Mouse (Mus musculus): ENCODE measurements around the gene Hrc. TPM values are rescaled to one million over a fixed set of nuclear protein-coding genes. Genes with fewer than 3 reads are reported as not detected.
A peak's percentile ranks its signal among the peaks of the same experiment; 100 is the strongest.

Hrc gene
- polyA plus RNA-seq (2015; fragmentation: Nextera tagmentation; extraction: Ambion mirVana), result 1.8 and 2.0 TPM in 2 replicates

DNA sequence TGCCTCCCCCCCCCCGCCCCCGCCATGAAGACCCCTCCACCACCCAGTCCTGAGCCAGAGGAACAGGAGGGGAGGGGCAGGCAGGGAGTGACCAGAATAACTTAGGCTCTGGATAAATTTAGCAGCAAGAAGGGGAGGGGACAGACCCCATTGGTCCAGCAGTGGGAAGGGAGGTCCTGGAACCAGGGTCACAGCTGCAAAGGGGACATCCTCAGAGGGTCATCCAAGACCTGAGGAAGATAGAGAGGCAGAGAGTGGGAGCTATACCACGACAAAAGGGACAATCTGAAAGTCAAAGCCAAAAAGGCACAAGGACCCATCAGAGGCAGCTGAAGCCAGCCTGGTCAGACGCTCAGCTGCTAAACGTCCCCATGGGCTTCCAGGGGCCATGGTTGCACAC lies at the start of gene Hrc:
Hrc (plus strand) TSS at position 235 of the 400 bp plus-strand sequence.
- Histone ChIP-seq H3K27ac (ENCODE audit: low read length) (peak within 1 kb of the TSS; percentile 37), H3K4me3 (ENCODE audit: low read length) (0 out of 2 replicates have a peak within 1 kb of the TSS, but pooled peaks have one; percentile 63), H3K9me3 (ENCODE audit: control insufficient read depth, low read length) (no peaks in the 10 kb centered on the region), H3K27me3 (ENCODE audit: control insufficient read depth, insufficient read depth, low read depth, low read length) (peaks cover 2% of the 10 kb centered on the region; the same call in 1 of the 2 replicates), H3K36me3 (ENCODE audit: control insufficient read depth, insufficient read depth, low read length) (no peaks in the 10 kb centered on the region), H3K4me2 (ENCODE audit: low read depth, low read length) (peak within 1 kb of the TSS; percentile 78), H3K9ac (ENCODE audit: low read length) (peak within 1 kb of the TSS; percentile 33; the same call in 1 of the 2 replicates), H3K4me1 (replicated peaks; ENCODE audit: control insufficient read depth, insufficient read depth, low read length) (peaks cover 37% of the 10 kb centered on the region)
- WGBS, result 22% methylated on average over 5 of the region's 5 CpGs
- no peak for ATAC-seq (ENCODE audit: low read depth)

DNA sequence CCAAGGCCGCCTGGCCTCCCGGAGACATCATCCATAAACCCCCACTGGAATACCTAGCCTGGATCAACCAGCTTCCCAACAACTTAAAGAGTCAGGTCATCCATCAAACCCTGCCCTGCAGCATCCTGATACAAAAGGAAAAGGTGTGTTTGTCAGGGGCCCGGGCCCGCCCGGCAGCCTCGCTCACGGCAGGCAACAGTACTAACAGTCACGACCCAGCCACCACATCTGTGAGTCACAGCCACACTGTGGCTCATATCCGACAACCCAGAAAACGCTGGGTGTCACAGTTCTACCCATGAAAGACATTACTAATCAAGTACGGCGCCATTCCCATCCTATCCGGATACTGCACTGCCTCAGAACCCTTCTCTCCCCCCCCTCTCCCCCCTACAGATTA lies 48.6 kb upstream of the Hrc start:
- no peak overlapping the region for H3K4me2 ChIP-seq (ENCODE audit: low read depth, low read length)
- no peaks in the 10 kb centered on the region for H3K4me1 ChIP-seq (replicated peaks; ENCODE audit: control insufficient read depth, insufficient read depth, low read length)
- no peak overlapping the region for H3K9ac ChIP-seq (ENCODE audit: low read length)
- no peak for ATAC-seq (ENCODE audit: low read depth)
- WGBS, result 67% methylated on average over 13 of the region's 13 CpGs
- H3K9me3 ChIP-seq (ENCODE audit: control insufficient read depth, low read length), result no peaks in the 10 kb centered on the region
- H3K27me3 ChIP-seq (ENCODE audit: control insufficient read depth, insufficient read depth, low read depth, low read length), result no peaks in the 10 kb centered on the region
- H3K4me3 ChIP-seq (ENCODE audit: low read length), result no peak overlapping the region
- H3K27ac ChIP-seq (ENCODE audit: low read length), result no peak overlapping the region
- no peaks in the 10 kb centered on the region for H3K36me3 ChIP-seq (ENCODE audit: control insufficient read depth, insufficient read depth, low read length)

DNA sequence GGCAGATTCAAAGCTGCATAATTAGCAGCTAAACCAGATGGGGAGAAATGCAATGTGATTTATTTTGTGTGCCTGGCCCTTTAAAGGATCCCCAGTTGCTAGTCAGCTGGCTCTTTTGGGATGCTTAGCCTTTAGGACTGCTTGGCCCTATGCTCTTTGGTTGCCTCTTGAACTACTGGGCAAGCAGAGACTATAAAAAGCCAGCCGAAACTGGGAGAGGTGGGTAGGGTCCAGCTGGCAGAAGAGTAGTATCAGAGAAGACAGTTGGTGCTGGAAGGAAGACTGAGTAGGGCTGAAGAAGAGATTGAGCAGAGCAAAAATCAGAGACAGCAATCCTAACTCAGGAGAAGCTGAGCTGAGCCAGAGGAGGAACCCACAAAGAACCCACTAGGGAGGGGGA lies 38.5 kb upstream of the Hrc start:
- H3K27me3 ChIP-seq (ENCODE audit: control insufficient read depth, insufficient read depth, low read depth, low read length), result no peaks in the 10 kb centered on the region
- ATAC-seq (ENCODE audit: low read depth), result no peak
- no peak overlapping the region for H3K4me3 ChIP-seq (ENCODE audit: low read length)
- no peak overlapping the region for H3K27ac ChIP-seq (ENCODE audit: low read length)
- H3K36me3 ChIP-seq (ENCODE audit: control insufficient read depth, insufficient read depth, low read length), result no peaks in the 10 kb centered on the region
- H3K9ac ChIP-seq (ENCODE audit: low read length), result no peak overlapping the region
- no peaks in the 10 kb centered on the region for H3K4me1 ChIP-seq (replicated peaks; ENCODE audit: control insufficient read depth, insufficient read depth, low read length)
- no peaks in the 10 kb centered on the region; the same call in 1 of the 2 replicates for H3K9me3 ChIP-seq (ENCODE audit: control insufficient read depth, low read length)
- 78% methylated on average over 1 of the region's 1 CpGs for WGBS
- H3K4me2 ChIP-seq (ENCODE audit: low read depth, low read length), result no peak overlapping the region

DNA sequence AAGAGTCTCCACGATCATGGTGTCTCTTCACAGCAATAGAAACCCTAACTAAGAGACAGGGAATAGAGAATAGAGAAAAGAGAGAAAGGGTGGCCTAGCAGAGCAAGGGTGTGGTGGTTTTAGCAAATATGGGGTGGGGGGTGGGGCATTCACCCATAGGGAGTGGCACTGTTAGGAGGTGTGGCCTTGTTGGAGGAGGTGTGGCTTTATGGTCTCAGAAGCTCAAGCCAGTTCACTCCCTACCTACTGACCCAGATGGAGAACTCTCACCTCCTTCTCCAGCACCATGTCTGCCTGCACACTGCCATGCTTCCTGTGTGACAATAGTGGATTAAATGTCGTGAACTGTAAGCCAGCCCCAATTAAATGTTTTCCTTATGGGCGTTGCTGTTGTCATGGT lies 37.5 kb upstream of the Hrc start:
- Histone ChIP-seq H3K4me3 (ENCODE audit: low read length) (no peak overlapping the region), H3K9ac (ENCODE audit: low read length) (no peak overlapping the region), H3K36me3 (ENCODE audit: control insufficient read depth, insufficient read depth, low read length) (no peaks in the 10 kb centered on the region), H3K4me1 (replicated peaks; ENCODE audit: control insufficient read depth, insufficient read depth, low read length) (no peaks in the 10 kb centered on the region; the same call in 1 of the 2 replicates), H3K4me2 (ENCODE audit: low read depth, low read length) (no peak overlapping the region), H3K27ac (ENCODE audit: low read length) (no peak overlapping the region), H3K9me3 (ENCODE audit: control insufficient read depth, low read length) (no peaks in the 10 kb centered on the region), H3K27me3 (ENCODE audit: control insufficient read depth, insufficient read depth, low read depth, low read length) (no peaks in the 10 kb centered on the region)
- WGBS, result 64% methylated on average over 3 of the region's 3 CpGs
- ATAC-seq (ENCODE audit: low read depth), result no peak

DNA sequence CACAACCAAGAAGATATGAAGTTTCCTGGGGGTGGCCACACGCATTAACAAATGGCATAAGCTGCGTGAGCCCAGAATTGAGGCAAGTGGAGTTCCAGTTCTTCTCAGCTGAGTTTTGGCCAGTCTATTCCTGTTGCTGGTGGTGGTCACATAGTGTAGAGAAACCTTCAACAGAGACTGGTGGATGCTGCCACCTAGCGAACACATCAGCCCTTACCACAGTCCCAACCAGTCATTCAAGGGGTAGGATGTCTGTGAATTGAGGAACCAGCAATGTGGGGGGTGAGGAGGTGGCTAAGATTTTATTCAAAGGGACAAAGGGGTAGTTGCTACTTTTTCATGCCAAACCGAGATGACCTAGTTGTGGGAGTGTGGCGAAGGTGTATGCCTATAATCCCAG lies 35.3 kb upstream of the Hrc start:
- 4% methylated on average over 5 of the region's 5 CpGs for WGBS
- peak; percentile 93 for ATAC-seq (ENCODE audit: low read depth)

DNA sequence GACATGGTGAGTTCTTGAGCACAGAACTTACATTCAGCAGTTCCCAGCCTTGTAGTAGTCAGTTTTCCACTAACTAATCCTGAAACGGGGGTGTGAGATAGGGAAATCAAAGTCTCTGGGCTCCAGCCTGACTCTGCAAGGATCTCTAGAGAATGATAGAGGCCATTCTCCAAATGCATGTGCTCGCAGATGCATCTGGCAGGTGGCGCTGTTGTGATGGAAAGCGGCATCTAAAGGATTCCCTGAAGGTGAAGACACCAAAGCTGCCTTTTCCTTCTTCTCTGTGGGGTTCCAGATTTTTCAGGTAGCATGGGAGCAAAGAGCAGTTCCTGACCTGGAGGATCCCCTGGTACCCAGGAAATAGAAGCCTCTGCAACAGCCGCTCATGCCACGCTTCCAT lies 34.8 kb upstream of the Hrc start:
- Histone ChIP-seq H3K4me3 (ENCODE audit: low read length) (no peak overlapping the region), H3K4me1 (replicated peaks; ENCODE audit: control insufficient read depth, insufficient read depth, low read length) (no peaks in the 10 kb centered on the region; the same call in 1 of the 2 replicates), H3K4me2 (ENCODE audit: low read depth, low read length) (no peak overlapping the region), H3K27me3 (ENCODE audit: control insufficient read depth, insufficient read depth, low read depth, low read length) (no peaks in the 10 kb centered on the region), H3K9ac (ENCODE audit: low read length) (no peak overlapping the region), H3K9me3 (ENCODE audit: control insufficient read depth, low read length) (no peaks in the 10 kb centered on the region), H3K27ac (ENCODE audit: low read length) (no peak overlapping the region), H3K36me3 (ENCODE audit: control insufficient read depth, insufficient read depth, low read length) (no peaks in the 10 kb centered on the region)
- 11% methylated on average over 6 of the region's 6 CpGs for WGBS
- peak; percentile 46 for ATAC-seq (ENCODE audit: low read depth)

More for the DNA sequence above, 35.3 kb upstream of the Hrc start:
- no peaks in the 10 kb centered on the region; the same call in 1 of the 2 replicates for H3K4me1 ChIP-seq (replicated peaks; ENCODE audit: control insufficient read depth, insufficient read depth, low read length)
- no peak overlapping the region for H3K4me2 ChIP-seq (ENCODE audit: low read depth, low read length)
- no peaks in the 10 kb centered on the region for H3K27me3 ChIP-seq (ENCODE audit: control insufficient read depth, insufficient read depth, low read depth, low read length)
- no peak overlapping the region for H3K27ac ChIP-seq (ENCODE audit: low read length)
- H3K9ac ChIP-seq (ENCODE audit: low read length), result no peak overlapping the region
- H3K9me3 ChIP-seq (ENCODE audit: control insufficient read depth, low read length), result no peaks in the 10 kb centered on the region
- H3K4me3 ChIP-seq (ENCODE audit: low read length), result no peak overlapping the region
- H3K36me3 ChIP-seq (ENCODE audit: control insufficient read depth, insufficient read depth, low read length), result no peaks in the 10 kb centered on the region

DNA sequence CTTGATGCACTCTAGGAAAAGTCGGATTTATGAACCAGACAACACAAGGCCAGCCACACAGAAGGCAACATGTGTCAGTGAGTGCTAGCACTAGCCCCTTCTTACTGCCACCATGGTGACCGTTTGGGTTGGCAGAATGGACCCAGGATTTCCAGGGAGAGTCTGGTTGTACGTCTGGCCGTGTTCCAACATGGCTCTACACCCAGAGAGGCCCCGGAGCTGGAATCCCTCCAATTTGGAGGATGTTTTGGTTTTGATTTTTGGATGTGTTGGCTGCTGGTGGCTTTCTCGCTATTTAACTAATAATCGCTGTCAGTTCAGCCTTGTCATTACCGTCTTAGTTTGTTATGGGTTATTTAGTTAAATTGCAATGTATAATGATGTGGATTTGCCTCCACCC lies 32.5 kb upstream of the Hrc start:
- no peak overlapping the region for H3K4me3 ChIP-seq (ENCODE audit: low read length)
- H3K36me3 ChIP-seq (ENCODE audit: control insufficient read depth, insufficient read depth, low read length), result no peaks in the 10 kb centered on the region
- no peak overlapping the region for H3K4me2 ChIP-seq (ENCODE audit: low read depth, low read length)
- H3K9ac ChIP-seq (ENCODE audit: low read length), result no peak overlapping the region
- H3K27ac ChIP-seq (ENCODE audit: low read length), result no peak overlapping the region
- 46% methylated on average over 8 of the region's 8 CpGs for WGBS
- H3K9me3 ChIP-seq (ENCODE audit: control insufficient read depth, low read length), result no peaks in the 10 kb centered on the region
- H3K27me3 ChIP-seq (ENCODE audit: control insufficient read depth, insufficient read depth, low read depth, low read length), result no peaks in the 10 kb centered on the region
- no peak for ATAC-seq (ENCODE audit: low read depth)
- H3K4me1 ChIP-seq (replicated peaks; ENCODE audit: control insufficient read depth, insufficient read depth, low read length), result no peaks in the 10 kb centered on the region; the same call in 1 of the 2 replicates

DNA sequence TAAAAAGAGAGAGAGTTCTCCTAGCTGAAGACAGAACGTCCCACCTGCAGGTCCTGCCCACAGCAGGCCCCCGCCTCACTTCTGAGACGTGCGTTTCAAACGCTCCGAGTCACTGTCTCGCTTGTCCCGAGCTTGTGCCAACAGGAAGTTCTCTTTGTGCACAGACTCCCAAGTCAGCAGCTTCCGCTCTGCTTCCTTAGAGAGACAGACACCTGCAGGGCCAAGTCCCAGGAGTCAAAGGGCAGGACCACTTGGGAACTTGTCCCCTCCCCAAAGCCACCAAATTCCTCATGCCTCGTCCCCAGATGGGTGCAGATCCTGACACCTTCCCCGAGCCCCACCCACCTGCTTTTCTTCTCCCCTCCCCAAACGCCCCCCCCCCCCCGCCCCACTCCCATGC lies 30.2 kb upstream of the Hrc start:
- Histone ChIP-seq H3K27me3 (ENCODE audit: control insufficient read depth, insufficient read depth, low read depth, low read length) (no peaks in the 10 kb centered on the region), H3K27ac (ENCODE audit: low read length) (no peak overlapping the region), H3K36me3 (ENCODE audit: control insufficient read depth, insufficient read depth, low read length) (peaks cover 3% of the 10 kb centered on the region; the same call in 1 of the 2 replicates), H3K9me3 (ENCODE audit: control insufficient read depth, low read length) (no peaks in the 10 kb centered on the region), H3K9ac (ENCODE audit: low read length) (no peak overlapping the region; the same call in 1 of the 2 replicates), H3K4me2 (ENCODE audit: low read depth, low read length) (peak overlapping the region; percentile 30), H3K4me3 (ENCODE audit: low read length) (peak overlapping the region; percentile 17; the same call in 1 of the 2 replicates), H3K4me1 (replicated peaks; ENCODE audit: control insufficient read depth, insufficient read depth, low read length) (no peaks in the 10 kb centered on the region; the same call in 1 of the 2 replicates)
- WGBS, result 27% methylated on average over 11 of the region's 13 CpGs
- ATAC-seq (ENCODE audit: low read depth), result peak; percentile 18; the same call in 1 of the 2 replicates

DNA sequence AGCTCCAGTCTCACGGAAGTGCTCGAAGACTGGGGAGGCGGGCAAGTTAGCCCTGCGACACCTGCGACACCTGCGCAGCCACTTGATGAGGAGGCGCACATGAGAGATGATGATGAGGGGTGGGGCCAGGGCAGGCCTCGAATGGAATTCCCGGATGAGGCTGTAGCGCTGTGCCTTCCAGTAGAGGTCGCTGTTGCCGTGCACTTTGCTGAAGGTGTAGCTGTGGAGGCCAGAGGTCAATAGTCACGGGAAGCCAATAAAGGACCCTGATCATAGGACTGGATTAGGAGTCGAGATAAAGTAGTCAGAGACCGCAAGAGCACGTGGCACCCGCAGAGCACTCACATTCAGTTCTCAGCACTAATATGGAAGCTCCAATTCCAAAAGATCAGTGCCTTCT lies 29.8 kb upstream of the Hrc start:
- H3K4me1 ChIP-seq (replicated peaks; ENCODE audit: control insufficient read depth, insufficient read depth, low read length), result no peaks in the 10 kb centered on the region; the same call in 1 of the 2 replicates
- H3K36me3 ChIP-seq (ENCODE audit: control insufficient read depth, insufficient read depth, low read length), result peaks cover 3% of the 10 kb centered on the region; the same call in 1 of the 2 replicates
- peak overlapping the region; percentile 17; the same call in 1 of the 2 replicates for H3K4me3 ChIP-seq (ENCODE audit: low read length)
- H3K27me3 ChIP-seq (ENCODE audit: control insufficient read depth, insufficient read depth, low read depth, low read length), result no peaks in the 10 kb centered on the region
- H3K4me2 ChIP-seq (ENCODE audit: low read depth, low read length), result peak overlapping the region; percentile 30
- H3K9me3 ChIP-seq (ENCODE audit: control insufficient read depth, low read length), result no peaks in the 10 kb centered on the region
- peak; percentile 58 for ATAC-seq (ENCODE audit: low read depth)
- no peak overlapping the region for H3K27ac ChIP-seq (ENCODE audit: low read length)
- H3K9ac ChIP-seq (ENCODE audit: low read length), result no peak overlapping the region; the same call in 1 of the 2 replicates
- WGBS, result 9% methylated on average over 16 of the region's 17 CpGs

Data from lung, embryonic 16.5 days (tissue).